Mouse (Mus musculus) embryonic facial prominence, embryonic 13.5 days (tissue): ENCODE results near the gene Spata25. TPM values are rescaled to one million over a fixed set of nuclear protein-coding genes. Genes with fewer than 3 reads are reported as not detected.
A peak's percentile ranks its signal among the peaks of the same experiment; 100 is the strongest.
"Not testable (repeated sequence)": the region's sequence is repeated elsewhere in the genome, so short reads cannot be mapped to it uniquely, and the experiment has no call there.

Source experiments
- ATAC-seq: fragments of 200-750 bp; cut with Nextera tagmentation; 2 replicates; pipeline ENCODE4 v1.8.0; 2017; ENCODE audit warnings: low read depth; ENCODE audit not compliant: insufficient number of reproducible peaks, insufficient read depth, low FRiP score, low TSS enrichment
- H3K27ac ChIP-seq: fragments of 300-500 bp; sonication (generic); 2 replicates; pipeline ENCODE4 v1.5.1; 2015; ENCODE audit warnings: moderate library complexity, mild to moderate bottlenecking, inconsistent platforms
- H3K27me3 ChIP-seq: fragments of 300-500 bp; sonication (generic); 2 replicates; pipeline ENCODE4 v1.6.1; 2015; ENCODE audit warnings: mild to moderate bottlenecking, inconsistent platforms
- H3K36me3 ChIP-seq: fragments of 300-500 bp; sonication (generic); 2 replicates; pipeline ENCODE4 v1.6.1; 2015; ENCODE audit warnings: mild to moderate bottlenecking, inconsistent platforms
- H3K4me1 ChIP-seq: fragments of 300-500 bp; sonication (generic); 2 replicates; pipeline ENCODE4 v1.6.1; 2015; ENCODE audit warnings: inconsistent platforms
- H3K4me2 ChIP-seq: fragments of 300-500 bp; sonication (generic); 2 replicates; pipeline ENCODE4 v1.6.1; 2015; ENCODE audit warnings: moderate library complexity, mild to moderate bottlenecking, inconsistent platforms
- H3K4me3 ChIP-seq: fragments of 300-500 bp; sonication (generic); 2 replicates; pipeline ENCODE4 v1.5.1; 2015; ENCODE audit warnings: mild to moderate bottlenecking, inconsistent platforms
- H3K9ac ChIP-seq: fragments of 300-500 bp; sonication (generic); 2 replicates; pipeline ENCODE4 v1.6.1; 2015; ENCODE audit warnings: mild to moderate bottlenecking, inconsistent platforms
- H3K9me3 ChIP-seq: fragments of 300-500 bp; sonication (generic); 2 replicates; pipeline ENCODE4 v1.6.1; 2016; ENCODE audit warnings: inconsistent platforms
- WGBS: fragments of 180-500 bp; shearing (Covaris S2); methylation state at CpG from one replicate; pipeline ENCODE4 v1.1.7; 2015; ENCODE audit warnings: mixed read lengths; 5-methylcytosine and 5-hydroxymethylcytosine counted together
- polyA plus RNA-seq: library from polyadenylated mRNA; unstranded; fragments of >200 nt; fragmentation: Nextera tagmentation; extraction: Ambion mirVana; gene quantifications from 2 replicates; pipeline ENCODE4 v1.2.1, GENCODE M21; 2015

Gene Spata25
- polyA plus RNA-seq, 1 experiment from 2014 or later: not detected

DNA sequence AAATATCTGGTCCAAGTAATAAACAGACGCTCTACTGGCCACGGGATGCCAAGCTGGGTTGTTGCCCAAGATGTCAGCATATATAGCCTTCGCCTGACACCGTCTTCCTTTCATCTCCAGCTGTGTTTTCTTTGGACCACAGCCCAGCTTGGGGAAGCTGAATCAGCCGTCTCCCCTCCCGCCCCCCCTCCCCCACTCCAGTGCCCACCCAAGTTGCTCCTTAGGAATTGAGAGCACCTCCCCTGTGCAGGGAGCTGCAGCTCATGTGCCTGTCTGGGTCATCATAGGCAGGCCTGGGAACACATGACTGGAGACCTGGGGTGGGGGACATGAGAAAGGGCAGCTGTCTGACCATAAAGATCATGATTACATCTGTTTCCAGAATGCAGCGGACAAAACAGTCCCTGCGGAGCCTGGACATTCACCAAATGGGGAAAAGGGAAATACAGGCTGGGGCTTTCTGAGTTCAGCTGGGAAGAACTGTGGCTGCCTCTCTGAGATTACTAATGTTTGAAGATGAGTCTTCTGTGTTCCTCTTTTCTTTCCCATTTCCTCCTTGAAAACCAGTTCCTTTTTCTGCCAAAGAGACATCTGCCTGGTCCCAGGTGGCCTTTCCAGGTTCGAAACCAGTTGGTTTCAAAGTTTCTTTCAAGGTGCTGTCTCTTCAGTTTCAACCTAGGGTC is 34.0 kb upstream of the Spata25 start:
- 38% methylated on average over 9 of the region's 9 CpGs for WGBS
- H3K27me3 ChIP-seq: peaks cover 14% of the 10 kb centered on the region
- H3K36me3 ChIP-seq: no peaks in the 10 kb centered on the region
- H3K9ac ChIP-seq: no peak overlapping the region
- no peak overlapping the region for H3K4me3 ChIP-seq
- no peak overlapping the region for H3K4me2 ChIP-seq
- 0 out of 2 replicates have a peak, but pooled peaks cover under 1% of the 10 kb centered on the region for H3K9me3 ChIP-seq
- H3K27ac ChIP-seq: 0 out of 2 replicates have a peak overlapping the region, but pooled peaks have one; percentile 8
- H3K4me1 ChIP-seq: peaks cover 35% of the 10 kb centered on the region
- no peak for ATAC-seq

DNA sequence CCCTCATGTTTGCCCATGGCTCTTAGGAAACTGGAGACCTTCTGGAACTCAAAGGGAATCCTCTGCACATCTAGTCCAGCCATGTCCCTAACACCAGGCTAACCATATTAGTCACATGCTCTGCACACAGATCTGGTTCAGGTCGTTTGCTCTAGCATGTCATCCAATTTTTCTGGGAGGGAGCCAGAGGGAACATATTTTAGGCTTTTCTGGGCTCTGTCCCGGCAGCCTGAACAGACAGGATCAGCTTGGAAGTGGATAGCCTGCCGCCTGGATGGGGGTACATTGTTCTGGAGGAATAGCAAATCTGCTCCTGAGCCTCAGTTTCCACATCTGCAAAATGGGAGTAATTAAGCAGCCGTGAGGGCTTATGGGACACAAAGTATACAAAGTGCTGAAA is 32.8 kb upstream of the Spata25 start:
- H3K9me3 ChIP-seq: no peaks in the 10 kb centered on the region
- H3K9ac ChIP-seq: no peak overlapping the region
- WGBS: 64% methylated on average over 4 of the region's 4 CpGs

DNA sequence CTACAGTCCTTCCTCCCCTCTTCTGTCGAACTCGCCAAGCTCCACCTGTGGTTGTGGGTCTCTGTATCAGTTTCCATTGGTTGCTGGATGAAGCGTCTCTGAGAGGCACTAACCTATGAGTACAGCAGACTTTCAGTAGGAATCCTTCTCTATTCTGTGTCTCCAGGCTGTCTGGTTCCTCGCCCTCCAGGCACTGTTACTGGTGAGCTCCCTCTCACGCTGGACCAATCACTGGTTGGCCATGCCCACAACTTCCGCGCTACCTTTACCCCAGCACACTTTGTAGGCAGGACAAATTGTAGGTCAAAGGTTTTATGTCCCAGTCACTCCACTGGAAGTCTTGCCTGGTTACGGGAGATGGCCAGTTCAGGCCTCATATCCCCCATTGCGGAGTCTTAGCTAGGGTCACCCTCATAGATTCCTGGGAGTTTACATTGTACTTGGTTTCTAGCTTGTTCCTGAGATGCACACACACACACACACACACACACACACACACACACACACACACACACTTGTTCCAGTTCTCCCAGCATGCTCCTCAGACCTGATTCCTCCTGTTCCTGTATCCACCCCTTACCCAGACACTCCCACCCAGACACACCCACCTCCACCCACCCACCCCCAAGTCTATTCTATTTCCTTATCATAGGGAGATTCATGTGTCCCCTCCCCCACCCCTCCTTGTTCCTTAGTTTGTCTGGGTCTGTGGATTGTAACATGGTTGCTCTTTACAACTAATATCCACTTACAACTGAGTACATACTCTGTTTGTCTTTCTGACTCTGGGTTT is 31.5 kb upstream of the Spata25 start:
- Histone ChIP-seq H3K4me3 (no peak overlapping the region), H3K27ac (no peak overlapping the region), H3K9me3 (no peaks in the 10 kb centered on the region), H3K4me1 (peaks cover 47% of the 10 kb centered on the region), H3K36me3 (no peaks in the 10 kb centered on the region), H3K4me2 (no peak overlapping the region), H3K27me3 (peaks cover 36% of the 10 kb centered on the region), H3K9ac (no peak overlapping the region)
- 48% methylated on average over 9 of the region's 9 CpGs for WGBS
- ATAC-seq: no peak

More for the DNA sequence above, 32.8 kb upstream of the Spata25 start:
- Histone ChIP-seq H3K27ac (no peak overlapping the region), H3K4me1 (peaks cover 42% of the 10 kb centered on the region), H3K4me3 (no peak overlapping the region), H3K4me2 (no peak overlapping the region), H3K36me3 (no peaks in the 10 kb centered on the region), H3K27me3 (peaks cover 25% of the 10 kb centered on the region)
- ATAC-seq: no peak

DNA sequence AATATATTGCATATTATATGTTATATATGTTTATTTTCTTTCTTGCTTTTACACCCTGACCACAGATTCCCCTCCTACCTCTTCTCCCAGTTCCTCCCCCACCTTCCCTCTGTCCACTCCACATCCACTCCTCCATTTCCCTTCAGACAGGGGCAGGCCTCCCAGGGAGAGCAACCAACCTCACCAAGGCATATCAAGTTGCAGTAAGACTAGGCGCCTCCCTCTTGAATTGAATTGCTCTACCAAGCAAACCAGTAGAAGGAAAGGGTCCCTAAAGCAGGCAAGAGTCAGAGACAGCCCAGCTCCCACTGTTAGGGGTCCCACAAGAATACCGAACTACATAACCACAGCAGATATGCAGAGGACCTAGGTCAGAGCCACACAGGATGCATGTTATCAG is 30.8 kb upstream of the Spata25 start:
- no peak overlapping the region for H3K4me3 ChIP-seq
- H3K27me3 ChIP-seq: peaks cover 41% of the 10 kb centered on the region
- WGBS: 29% methylated on average over 2 of the region's 2 CpGs
- ATAC-seq: no peak
- no peak overlapping the region for H3K9ac ChIP-seq
- no peak overlapping the region for H3K27ac ChIP-seq
- H3K4me2 ChIP-seq: no peak overlapping the region
- no peaks in the 10 kb centered on the region for H3K36me3 ChIP-seq
- peaks cover 47% of the 10 kb centered on the region for H3K4me1 ChIP-seq
- H3K9me3 ChIP-seq: no peaks in the 10 kb centered on the region

DNA sequence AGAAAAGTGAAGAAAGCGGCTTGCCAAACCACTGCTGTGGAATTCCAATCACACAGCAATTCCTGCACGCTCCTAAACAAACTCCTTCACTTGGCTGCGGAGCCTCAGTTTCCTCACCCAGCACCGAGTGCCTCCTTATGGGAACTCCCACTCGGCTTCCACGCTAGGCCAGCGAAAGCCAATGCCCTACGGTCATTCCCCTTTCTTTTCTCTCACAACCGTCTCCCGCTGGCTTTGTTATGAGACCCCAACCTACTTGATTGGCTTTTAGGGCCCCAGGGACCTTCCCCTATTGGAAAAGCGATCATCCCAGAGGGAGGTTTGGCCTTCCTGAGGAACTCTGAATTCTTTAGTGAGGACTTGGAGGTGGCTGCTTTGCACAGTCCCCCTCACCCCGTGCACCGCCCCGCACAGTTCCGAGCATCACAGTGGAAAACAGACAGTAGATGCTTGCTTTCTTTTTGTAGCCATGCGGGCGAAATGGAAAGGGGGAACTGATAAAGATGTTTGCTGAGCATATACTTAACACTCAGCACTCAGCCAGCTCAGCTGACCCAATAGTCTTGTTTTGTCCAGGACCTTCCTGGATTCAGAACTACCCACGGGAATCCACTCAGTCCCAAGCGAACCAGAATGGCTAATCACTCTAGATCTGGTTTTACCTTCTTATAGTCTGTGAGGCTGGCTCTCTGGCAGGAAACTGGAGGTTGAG is 29.7 kb upstream of the Spata25 start:
- Histone ChIP-seq H3K27ac (peak overlapping the region; percentile 88), H3K27me3 (peaks cover 42% of the 10 kb centered on the region), H3K9me3 (no peaks in the 10 kb centered on the region), H3K36me3 (0 out of 2 replicates have a peak, but pooled peaks cover 2% of the 10 kb centered on the region), H3K9ac (peak overlapping the region; percentile 71), H3K4me3 (peak overlapping the region; percentile 56), H3K4me2 (peak overlapping the region; percentile 96), H3K4me1 (peaks cover 47% of the 10 kb centered on the region)
- ATAC-seq: no peak
- WGBS: 3% methylated on average over 19 of the region's 19 CpGs

DNA sequence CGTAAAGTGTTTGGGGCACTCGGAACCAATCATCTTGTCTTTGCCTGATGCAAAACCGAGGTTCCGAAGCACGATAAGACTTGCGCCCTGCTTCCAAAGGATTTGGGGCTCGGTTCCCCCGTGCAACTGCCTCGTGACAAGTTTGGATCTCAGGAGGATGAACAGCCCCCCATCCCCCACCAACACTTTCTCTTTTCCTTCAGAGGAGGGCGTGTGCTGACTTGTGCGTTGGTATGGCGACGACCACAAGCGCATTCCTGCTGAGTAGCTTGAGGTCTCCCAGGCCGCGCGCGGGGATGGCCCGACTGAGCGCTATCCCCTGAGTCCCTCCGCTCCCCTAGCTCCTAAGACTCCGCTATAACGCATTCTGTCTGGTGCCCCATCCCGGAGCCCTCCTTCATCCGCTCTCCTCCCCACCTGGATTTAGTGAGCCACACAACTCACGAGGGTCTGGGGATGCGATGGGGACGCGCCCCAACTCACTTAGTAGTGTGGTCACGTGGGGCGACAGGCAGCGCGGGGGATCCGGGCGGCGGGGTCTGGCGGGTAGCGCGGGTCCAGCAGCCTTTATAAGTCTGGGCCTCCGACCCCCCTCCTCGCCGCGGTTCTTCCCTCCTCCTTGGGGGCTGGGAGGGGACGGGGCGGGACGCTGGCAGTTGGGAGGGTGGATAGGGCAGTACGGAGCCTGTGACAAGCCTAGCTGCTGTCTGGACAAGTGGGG is 28.9 kb upstream of the Spata25 start, which contains the start of gene Pltp:
Gene Pltp (minus strand): TSS at position 611 of the 721 bp plus-strand sequence.
- peak within 1 kb of the TSS; percentile 71 for H3K9ac ChIP-seq
- under 1% methylated on average over 47 of the region's 47 CpGs for WGBS
- H3K27me3 ChIP-seq: peaks cover 42% of the 10 kb centered on the region

DNA sequence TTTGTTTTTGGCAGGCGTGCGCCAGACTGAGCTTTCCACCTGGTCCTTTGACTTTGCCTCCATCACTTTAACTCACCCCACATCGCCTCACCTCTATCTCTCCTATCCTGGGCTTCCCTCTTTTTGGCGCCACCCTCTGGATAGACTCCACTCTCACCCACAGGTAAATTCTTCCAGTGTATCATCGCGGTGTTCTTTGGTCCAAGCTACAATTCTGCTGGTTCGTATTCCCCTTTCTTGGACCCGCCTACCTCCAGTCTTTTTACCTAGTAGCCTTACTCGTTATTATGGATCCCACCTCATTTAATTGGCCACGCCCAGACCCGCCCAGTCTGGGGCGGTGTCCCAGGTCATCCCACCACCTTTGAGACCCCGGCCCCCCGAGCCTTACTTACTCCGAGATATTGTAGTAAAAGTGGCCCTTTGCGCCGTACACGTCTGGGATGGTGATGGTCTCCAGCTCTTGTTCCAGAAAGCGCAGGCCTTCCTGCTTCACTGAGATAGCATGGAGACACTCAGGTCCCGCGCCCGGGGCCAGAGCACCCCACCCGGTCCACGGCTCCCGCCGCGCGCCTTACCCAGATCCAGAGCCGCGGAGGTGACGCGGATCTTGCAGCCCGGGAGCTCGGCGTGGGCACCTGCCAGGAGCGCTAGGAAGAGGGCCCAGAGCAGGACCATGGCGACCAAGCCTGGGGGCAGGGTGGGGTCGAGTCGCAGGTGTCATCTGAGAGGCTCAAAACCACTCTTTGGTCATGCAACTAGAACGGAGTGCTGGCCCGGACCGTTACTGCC is 28.2 kb upstream of the Spata25 start:
- peaks cover 37% of the 10 kb centered on the region for H3K4me1 ChIP-seq
- peak overlapping the region; percentile 56 for H3K4me3 ChIP-seq
- peaks cover 17% of the 10 kb centered on the region for H3K36me3 ChIP-seq
- H3K4me2 ChIP-seq: peak overlapping the region; percentile 96
- peak overlapping the region; percentile 88 for H3K27ac ChIP-seq
- under 1% methylated on average over 42 of the region's 42 CpGs for WGBS
- H3K27me3 ChIP-seq: peaks cover 42% of the 10 kb centered on the region
- ATAC-seq: no peak
- peak overlapping the region; percentile 71 for H3K9ac ChIP-seq
- no peaks in the 10 kb centered on the region for H3K9me3 ChIP-seq

More for the DNA sequence above, 28.9 kb upstream of the Spata25 start, which contains the start of gene Pltp:
- no peaks in the 10 kb centered on the region for H3K9me3 ChIP-seq
- H3K4me2 ChIP-seq: peak within 1 kb of the TSS; percentile 96
- peak within 1 kb of the TSS; percentile 88 for H3K27ac ChIP-seq
- H3K4me1 ChIP-seq: peaks cover 43% of the 10 kb centered on the region
- ATAC-seq: peak; percentile 84
- peak within 1 kb of the TSS; percentile 56 for H3K4me3 ChIP-seq
- peaks cover 10% of the 10 kb centered on the region; the same call in 1 of the 2 replicates for H3K36me3 ChIP-seq

DNA sequence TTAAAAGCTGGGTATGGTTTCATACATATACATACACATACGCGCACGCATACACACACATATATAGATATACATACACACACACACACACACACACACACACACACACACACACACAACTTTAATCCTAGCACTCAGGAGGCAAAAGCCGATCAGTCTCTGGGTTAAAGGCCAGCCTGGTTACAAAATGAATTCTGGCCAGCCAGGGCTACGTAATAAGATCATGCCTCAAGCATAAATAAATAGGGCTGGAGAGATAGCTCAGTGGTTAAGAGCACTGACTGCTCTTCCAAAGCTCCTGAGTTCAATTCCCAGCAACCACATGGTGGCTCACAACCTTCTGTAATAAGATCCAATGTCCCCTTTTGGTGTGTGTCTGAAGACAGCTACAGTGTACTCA is 27.2 kb upstream of the Spata25 start:
- Histone ChIP-seq H3K27me3 (peaks cover 42% of the 10 kb centered on the region), H3K4me1 (peaks cover 37% of the 10 kb centered on the region)
- 71% methylated on average over 5 of the region's 5 CpGs for WGBS

DNA sequence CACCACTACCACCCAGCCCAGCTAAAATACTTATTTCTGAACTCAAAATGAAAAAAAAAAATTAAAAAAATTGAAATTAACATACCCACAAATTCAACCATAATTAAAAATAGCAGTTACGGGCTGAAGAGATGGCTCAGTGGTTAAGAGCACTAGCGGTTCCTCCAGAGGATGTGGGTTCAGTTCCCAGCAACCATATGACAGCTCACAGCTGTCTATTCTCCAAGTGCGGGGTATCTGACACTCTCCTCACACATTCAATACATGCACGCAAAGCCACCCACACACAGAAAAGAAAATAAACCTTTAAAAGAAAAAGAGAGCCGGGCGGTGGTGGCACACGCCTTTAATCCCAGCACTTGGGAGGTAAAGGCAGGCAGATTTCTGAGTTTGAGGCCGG is 21.7 kb upstream of the Spata25 start:
- no peak overlapping the region for H3K9ac ChIP-seq
- no peaks in the 10 kb centered on the region for H3K4me1 ChIP-seq
- peaks cover 38% of the 10 kb centered on the region for H3K36me3 ChIP-seq
- peaks cover 9% of the 10 kb centered on the region for H3K27me3 ChIP-seq
- WGBS: 86% methylated on average over 8 of the region's 8 CpGs
- H3K27ac ChIP-seq: no peak overlapping the region
- no peak overlapping the region for H3K4me3 ChIP-seq
- no peaks in the 10 kb centered on the region for H3K9me3 ChIP-seq
- no peak overlapping the region for H3K4me2 ChIP-seq
- no peak for ATAC-seq

More for the DNA sequence above, 27.2 kb upstream of the Spata25 start:
- Histone ChIP-seq H3K4me2 (peak overlapping the region; percentile 96), H3K4me3 (peak overlapping the region; percentile 56; the same call in 1 of the 2 replicates), H3K36me3 (peaks cover 26% of the 10 kb centered on the region)
- ATAC-seq, H3K9me3 ChIP-seq, H3K9ac ChIP-seq, H3K27ac ChIP-seq: not testable (repeated sequence)

DNA sequence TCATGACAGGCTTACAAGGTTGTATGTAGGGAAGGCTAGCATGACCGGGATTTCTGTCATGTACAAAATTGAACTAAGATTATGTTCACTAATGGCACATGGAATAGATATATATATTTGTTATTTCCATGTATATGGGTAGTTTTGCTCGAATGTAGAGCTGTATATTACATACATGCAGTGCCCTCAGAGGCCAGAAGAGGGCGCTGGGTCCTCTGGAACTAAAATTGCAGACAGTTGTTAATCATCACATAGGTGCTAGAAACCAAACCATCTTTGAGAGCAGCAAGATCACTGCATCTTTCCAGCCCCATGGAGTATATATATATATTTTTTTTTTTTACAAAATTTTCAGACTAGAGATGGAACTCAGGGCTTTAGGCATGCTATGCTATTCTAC is 17.4 kb upstream of the Spata25 start:
- no peaks in the 10 kb centered on the region for H3K4me1 ChIP-seq
- peaks cover 32% of the 10 kb centered on the region for H3K36me3 ChIP-seq
- H3K9me3 ChIP-seq: no peaks in the 10 kb centered on the region
- no peak overlapping the region for H3K4me2 ChIP-seq
- ATAC-seq: no peak
- no peak overlapping the region for H3K27ac ChIP-seq
- H3K9ac ChIP-seq: no peak overlapping the region
- H3K27me3 ChIP-seq: no peaks in the 10 kb centered on the region
- H3K4me3 ChIP-seq: no peak overlapping the region
- WGBS: 57% methylated on average over 3 of the region's 3 CpGs
